Mouse (Mus musculus): ENCODE data around the gene Olfr610.
"Not testable (repeated sequence)": the region's sequence is repeated elsewhere in the genome, so short reads cannot be mapped to it uniquely, and the experiment has no call there.

The Olfr610 gene

GRCm38 (mm10) chr7:103512022-103512421 lies at the start of gene Olfr610:
Gene Olfr610 (minus strand): TSS chr7:103512122.
- DNase-seq = no peak

GRCm38 (mm10) chr7:103555779-103556178 lies 43.9 kb upstream of the Olfr610 start, which contains the start of gene Olfr615:
Gene Olfr615 (plus strand): TSS chr7:103556079.
- DNase-seq = no peak

DNA sequence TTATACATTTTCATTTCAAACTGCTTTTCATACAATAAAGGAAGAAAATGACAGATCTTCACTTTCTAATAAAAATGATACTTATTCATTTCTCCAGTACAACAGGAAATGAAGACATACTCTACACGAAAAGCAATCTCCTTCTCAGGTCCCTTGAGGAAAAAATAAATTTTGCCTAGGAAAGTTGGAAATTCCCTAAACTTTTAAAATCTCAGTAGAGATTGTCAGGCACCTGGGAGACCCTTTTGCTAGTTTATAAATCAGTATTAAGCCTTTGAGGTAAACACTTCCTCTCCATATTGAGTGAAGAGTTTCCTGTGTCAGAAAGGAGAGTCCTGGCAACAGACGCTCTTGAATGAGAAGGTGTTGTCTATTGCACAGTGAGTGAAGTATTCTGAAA lies 35.9 kb upstream of the Olfr610 start, which contains the start of gene Olfr613:
Gene Olfr613, plus strand, starts transcription at position 301 of the 400 bp plus-strand sequence.
- DNase-seq = no peak

GRCm38 (mm10) chr7:103542617-103543016 lies 30.7 kb upstream of the Olfr610 start, which contains the start of gene Olfr612:
Gene Olfr612 (minus strand): TSS chr7:103542717.
- not testable (repeated sequence) for DNase-seq

GRCm38 (mm10) chr7:103520746-103521145 lies 8.8 kb upstream of the Olfr610 start, which contains the start of gene Olfr611:
Gene Olfr611 (minus strand): TSS chr7:103520846.
- not testable (repeated sequence) for DNase-seq

GRCm38 (mm10) chr7:103497962-103498361 lies 14.0 kb downstream of the Olfr610 start, which contains the start of gene Olfr609:
Gene Olfr609 (minus strand): TSS chr7:103498062.
- no peak for DNase-seq

GRCm38 (mm10) chr7:103477106-103477505 lies 34.8 kb downstream of the Olfr610 start:
- not testable (repeated sequence) for DNase-seq

- no peak for DNase-seq
Measured at GRCm38 (mm10) chr7:103469577-103469976, 42.3 kb downstream of the Olfr610 start, which contains the start of gene Olfr608. Gene Olfr608 (plus strand): TSS chr7:103469877.

DNA sequence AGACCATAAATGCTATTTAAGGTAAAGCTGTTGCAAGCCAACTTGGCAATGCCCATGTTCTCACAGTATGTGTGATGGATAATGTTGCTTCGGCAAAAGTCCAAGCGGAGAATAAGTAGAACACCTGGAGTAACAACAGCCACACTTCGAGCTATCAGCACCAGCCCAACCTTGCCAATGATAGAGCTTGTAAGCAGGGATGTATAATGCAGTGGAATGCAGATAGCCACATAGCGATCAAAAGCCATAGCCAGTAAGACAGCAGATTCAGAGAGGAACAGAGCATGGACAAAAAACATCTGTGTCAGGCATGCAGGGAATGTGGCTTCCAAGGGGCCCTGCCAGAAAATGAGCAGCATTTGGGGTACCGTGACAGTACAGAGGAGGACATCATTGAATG lies 51.3 kb downstream of the Olfr610 start:
- no peak for DNase-seq
